Mouse (Mus musculus): ENCODE results near the gene Slc26a9. TPM values are rescaled to one million over a fixed set of nuclear protein-coding genes. Genes with fewer than 3 reads are reported as not detected.

Slc26a9 gene
- total RNA-seq, 1 experiment, result 0.36 TPM

DNA sequence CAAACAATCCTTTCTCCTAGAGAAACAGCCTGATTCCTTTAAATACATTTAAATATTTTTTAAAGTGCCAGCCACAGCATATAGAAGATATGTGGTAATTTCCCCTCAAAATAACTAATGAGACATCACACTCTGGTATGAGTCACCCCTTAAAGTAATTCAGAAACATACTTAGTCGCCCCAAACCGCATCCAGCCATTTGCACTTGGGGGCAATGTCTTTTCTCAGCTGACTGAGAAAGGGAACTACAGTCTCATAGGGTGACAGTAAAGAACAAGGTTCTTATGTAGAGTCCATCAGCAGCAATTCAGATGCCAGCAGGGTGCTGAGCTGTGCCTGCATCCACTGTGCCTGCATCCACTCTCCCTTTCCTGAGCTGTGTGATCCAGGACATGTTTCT is 40.3 kb upstream of the Slc26a9 start:
- H3K4me3 ChIP-seq (ENCODE audit: insufficient read depth in 1 of 2, low read depth in 1 of 2, low read length in 2 of 2, poor library complexity in 1 of 2, severe bottlenecking in 1 of 2), result no peak overlapping the region
- H3K4me1 ChIP-seq (ENCODE audit: control insufficient read depth in 2 of 2, insufficient read depth in 2 of 2, low read length in 2 of 2, poor library complexity in 1 of 2), result no peaks in the 10 kb centered on the region
- no peak for DNase-seq (ENCODE audit: low read depth, low spot score)
- no peak overlapping the region for H3K9ac ChIP-seq (ENCODE audit: insufficient read depth, low read depth, low read length, poor library complexity, severe bottlenecking)
- H3K36me3 ChIP-seq (ENCODE audit: control insufficient read depth, insufficient read depth, low read length, poor library complexity, severe bottlenecking), result no peaks in the 10 kb centered on the region
- no peaks in the 10 kb centered on the region for H3K9me3 ChIP-seq (ENCODE audit: control insufficient read depth, insufficient read depth, low read depth, low read length)
- no peak overlapping the region for H3K27ac ChIP-seq (ENCODE audit: insufficient read depth, low read depth, low read length, poor library complexity, severe bottlenecking)
- in situ Hi-C loops (cut with MboI; ENCODE audit: low sequenced_read_pairs in 2 of 2, unreplicated experiment in 2 of 2), result loop anchor here in 1 of 2 experiments (10.0 kb wide), 1 partner anchor 141 kb away; no protein-coding TSS in a partner anchor
- TF ChIP-seq ZNF384 (IDR thresholded peaks at IDR 0.05; ENCODE audit: low read depth, low read length), result no peak
- no peak for TF ChIP-seq CHD2 (IDR thresholded peaks at IDR 0.05; ENCODE audit: low read depth, low read length)
- no peak for TF ChIP-seq ZC3H11A (IDR thresholded peaks at IDR 0.05; ENCODE audit: borderline replicate concordance, low read depth, low read length)
- TF ChIP-seq HCFC1 (IDR thresholded peaks at IDR 0.05; ENCODE audit: borderline replicate concordance, insufficient read depth, low read length), result no peak
- no peak for TF ChIP-seq MAFK (IDR thresholded peaks at IDR 0.05; ENCODE audit: insufficient read depth, low read depth, low read length)

DNA sequence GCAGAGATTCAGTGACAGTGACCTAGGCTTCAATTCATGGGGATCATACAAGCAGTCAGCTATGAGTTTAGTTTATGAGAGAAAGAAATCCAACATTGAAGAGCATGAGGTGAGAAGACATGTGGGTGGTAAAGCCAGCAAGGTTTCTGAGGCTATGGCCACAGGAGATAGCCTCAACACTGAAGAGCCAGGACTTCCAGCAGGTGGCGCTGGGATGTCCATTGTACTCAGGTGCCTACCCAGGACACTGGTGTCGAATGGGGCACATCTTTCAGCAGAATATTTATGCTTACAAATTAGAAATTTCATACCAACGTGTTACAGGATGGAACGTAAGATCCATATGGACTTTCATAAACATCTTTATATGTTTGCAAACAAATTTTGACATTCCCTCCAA is 35.5 kb upstream of the Slc26a9 start:
- in situ Hi-C loops (cut with MboI; ENCODE audit: low sequenced_read_pairs in 2 of 2, unreplicated experiment in 2 of 2), result loop anchor here in 1 of 2 experiments (10.0 kb wide), 1 partner anchor 136 kb away; no protein-coding TSS in a partner anchor
- Histone ChIP-seq H3K9me3 (ENCODE audit: control insufficient read depth, insufficient read depth, low read depth, low read length) (no peaks in the 10 kb centered on the region), H3K36me3 (ENCODE audit: control insufficient read depth, insufficient read depth, low read length, poor library complexity, severe bottlenecking) (no peaks in the 10 kb centered on the region), H3K9ac (ENCODE audit: insufficient read depth, low read depth, low read length, poor library complexity, severe bottlenecking) (no peak overlapping the region), H3K4me1 (ENCODE audit: control insufficient read depth in 2 of 2, insufficient read depth in 2 of 2, low read length in 2 of 2, poor library complexity in 1 of 2) (no peaks in the 10 kb centered on the region), H3K4me3 (ENCODE audit: insufficient read depth in 1 of 2, low read depth in 1 of 2, low read length in 2 of 2, poor library complexity in 1 of 2, severe bottlenecking in 1 of 2) (no peak overlapping the region), H3K27ac (ENCODE audit: insufficient read depth, low read depth, low read length, poor library complexity, severe bottlenecking) (no peak overlapping the region)
- TF ChIP-seq MAFK (IDR thresholded peaks at IDR 0.05; ENCODE audit: insufficient read depth, low read depth, low read length), result no peak
- no peak for TF ChIP-seq ZNF384 (IDR thresholded peaks at IDR 0.05; ENCODE audit: low read depth, low read length)
- TF ChIP-seq HCFC1 (IDR thresholded peaks at IDR 0.05; ENCODE audit: borderline replicate concordance, insufficient read depth, low read length), result no peak
- TF ChIP-seq ZC3H11A (IDR thresholded peaks at IDR 0.05; ENCODE audit: borderline replicate concordance, low read depth, low read length), result no peak
- TF ChIP-seq CHD2 (IDR thresholded peaks at IDR 0.05; ENCODE audit: low read depth, low read length), result no peak
- peak; percentile 40 for DNase-seq (ENCODE audit: low read depth, low spot score)

DNA sequence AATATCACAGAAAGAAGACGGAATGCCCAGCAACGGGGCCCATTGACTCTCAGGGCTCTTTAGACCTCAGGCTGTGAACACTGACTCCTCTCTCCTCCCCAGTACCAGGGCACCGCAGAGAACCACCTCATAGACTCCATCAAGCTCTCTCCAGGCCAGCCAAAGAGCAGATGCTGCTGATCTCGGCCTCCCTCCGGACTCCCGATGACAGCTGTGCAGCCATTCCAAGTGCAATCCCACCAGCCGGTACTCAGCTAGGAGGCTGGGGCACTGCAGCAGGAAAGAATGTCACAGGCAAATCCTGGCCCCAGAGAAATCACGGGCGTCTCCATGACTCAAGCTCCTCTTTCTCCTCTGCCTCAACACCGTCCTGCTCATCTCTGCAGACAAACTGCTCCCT is 32.3 kb upstream of the Slc26a9 start:
- DNase-seq (ENCODE audit: low read depth, low spot score), result no peak
- TF ChIP-seq ZNF384 (IDR thresholded peaks at IDR 0.05; ENCODE audit: low read depth, low read length) (no peak), CHD2 (IDR thresholded peaks at IDR 0.05; ENCODE audit: low read depth, low read length) (no peak), MAFK (IDR thresholded peaks at IDR 0.05; ENCODE audit: insufficient read depth, low read depth, low read length) (no peak), ZC3H11A (IDR thresholded peaks at IDR 0.05; ENCODE audit: borderline replicate concordance, low read depth, low read length) (no peak), HCFC1 (IDR thresholded peaks at IDR 0.05; ENCODE audit: borderline replicate concordance, insufficient read depth, low read length) (no peak)
- H3K36me3 ChIP-seq (ENCODE audit: control insufficient read depth, insufficient read depth, low read length, poor library complexity, severe bottlenecking), result no peaks in the 10 kb centered on the region
- H3K4me1 ChIP-seq (ENCODE audit: control insufficient read depth in 2 of 2, insufficient read depth in 2 of 2, low read length in 2 of 2, poor library complexity in 1 of 2), result peaks cover 2 to 3% of the 10 kb centered on the region in 2 experiments; a peak in 1 of 4 replicates
- no peak overlapping the region for H3K9ac ChIP-seq (ENCODE audit: insufficient read depth, low read depth, low read length, poor library complexity, severe bottlenecking)
- in situ Hi-C loops (cut with MboI; ENCODE audit: low sequenced_read_pairs in 2 of 2, unreplicated experiment in 2 of 2), result no loop called here
- H3K9me3 ChIP-seq (ENCODE audit: control insufficient read depth, insufficient read depth, low read depth, low read length), result no peaks in the 10 kb centered on the region
- no peak overlapping the region for H3K27ac ChIP-seq (ENCODE audit: insufficient read depth, low read depth, low read length, poor library complexity, severe bottlenecking)
- no peak overlapping the region for H3K4me3 ChIP-seq (ENCODE audit: insufficient read depth in 1 of 2, low read depth in 1 of 2, low read length in 2 of 2, poor library complexity in 1 of 2, severe bottlenecking in 1 of 2)

DNA sequence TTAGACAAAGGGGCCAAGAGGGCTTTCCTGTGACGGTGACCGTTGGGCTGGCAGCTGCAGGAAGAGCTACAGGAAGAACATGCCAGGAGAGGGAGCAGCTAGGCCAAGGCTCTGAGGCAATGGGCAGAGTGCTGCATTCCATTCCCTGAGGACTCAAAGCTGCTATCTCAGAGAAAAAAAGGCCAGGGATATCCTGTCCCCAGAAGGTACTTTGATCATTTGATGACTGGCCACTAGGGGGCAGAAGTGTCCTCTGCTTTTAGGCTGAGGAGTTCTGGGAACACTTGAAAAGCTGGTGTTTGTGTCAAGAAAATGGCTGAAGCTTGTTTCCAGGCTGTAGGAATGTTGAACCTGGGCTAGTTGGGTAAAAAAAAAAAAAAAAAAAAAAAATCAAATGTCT is 31.4 kb upstream of the Slc26a9 start:
- in situ Hi-C loops (cut with MboI; ENCODE audit: low sequenced_read_pairs in 2 of 2, unreplicated experiment in 2 of 2), result no loop called here
- Histone ChIP-seq H3K36me3 (ENCODE audit: control insufficient read depth, insufficient read depth, low read length, poor library complexity, severe bottlenecking) (no peaks in the 10 kb centered on the region), H3K4me1 (ENCODE audit: control insufficient read depth in 2 of 2, insufficient read depth in 2 of 2, low read length in 2 of 2, poor library complexity in 1 of 2) (peaks cover 2 to 3% of the 10 kb centered on the region in 2 experiments; a peak in 1 of 4 replicates), H3K27ac (ENCODE audit: insufficient read depth, low read depth, low read length, poor library complexity, severe bottlenecking) (no peak overlapping the region), H3K4me3 (ENCODE audit: insufficient read depth in 1 of 2, low read depth in 1 of 2, low read length in 2 of 2, poor library complexity in 1 of 2, severe bottlenecking in 1 of 2) (no peak overlapping the region), H3K9me3 (ENCODE audit: control insufficient read depth, insufficient read depth, low read depth, low read length) (no peaks in the 10 kb centered on the region), H3K9ac (ENCODE audit: insufficient read depth, low read depth, low read length, poor library complexity, severe bottlenecking) (no peak overlapping the region)
- peak; percentile 86 for DNase-seq (ENCODE audit: low read depth, low spot score)
- TF ChIP-seq CHD2 (IDR thresholded peaks at IDR 0.05; ENCODE audit: low read depth, low read length), result no peak
- TF ChIP-seq MAFK (IDR thresholded peaks at IDR 0.05; ENCODE audit: insufficient read depth, low read depth, low read length), result no peak
- TF ChIP-seq HCFC1 (IDR thresholded peaks at IDR 0.05; ENCODE audit: borderline replicate concordance, insufficient read depth, low read length), result no peak
- TF ChIP-seq ZNF384 (IDR thresholded peaks at IDR 0.05; ENCODE audit: low read depth, low read length), result 0 out of 2 replicates have a peak, but pooled peaks have one; percentile 22

Measured in ES-E14 (cell line).